Mouse (Mus musculus) heart, postnatal 0 days (tissue): ENCODE results near the gene Cers5. TPM values are rescaled to one million over a fixed set of nuclear protein-coding genes. Genes with fewer than 3 reads are reported as not detected.
A peak's percentile ranks its signal among the peaks of the same experiment; 100 is the strongest.

Experiments
- ATAC-seq: fragments of 200-750 bp; cut with Nextera tagmentation; 2 replicates; pipeline ENCODE4 v1.8.0; 2017; ENCODE audit warnings: low read depth, moderate number of reproducible peaks, moderate library complexity; ENCODE audit not compliant: insufficient read depth
- DNase-seq: peaks from one replicate; pipeline ENCODE4 v3.0.0-alpha.2; 2016; ENCODE audit warnings: low spot score
- H3K27ac ChIP-seq: fragments of 300-500 bp; sonication (generic); 2 replicates; pipeline ENCODE4 v1.5.1; 2014; ENCODE audit warnings: low read depth, mild to moderate bottlenecking
- H3K27me3 ChIP-seq: fragments of 300-500 bp; sonication (generic); 2 replicates; pipeline ENCODE4 v1.6.1; 2014; ENCODE audit warnings: low read length, mixed read lengths; ENCODE audit not compliant: control insufficient read depth, insufficient read depth
- H3K36me3 ChIP-seq: fragments of 300-500 bp; sonication (generic); replicated peaks from 2 replicates; pipeline ENCODE4 v1.6.1; 2014; ENCODE audit warnings: low read length, mixed read lengths; ENCODE audit not compliant: control insufficient read depth, insufficient read depth
- H3K4me1 ChIP-seq: fragments of 300-500 bp; sonication (generic); 2 replicates; pipeline ENCODE4 v1.6.1; 2014; ENCODE audit warnings: antibody characterized with exemption; ENCODE audit not compliant: control insufficient read depth, insufficient read depth
- H3K4me2 ChIP-seq: fragments of 300-500 bp; sonication (generic); 2 replicates; pipeline ENCODE4 v1.6.1; 2014; ENCODE audit warnings: low read depth, mild to moderate bottlenecking, low read length, moderate library complexity
- H3K4me3 ChIP-seq: fragments of 300-500 bp; sonication (generic); 2 replicates; pipeline ENCODE4 v1.5.1; 2014; ENCODE audit warnings: low read depth, low read length
- H3K9ac ChIP-seq: fragments of 300-500 bp; sonication (generic); replicated peaks from 2 replicates; pipeline ENCODE4 v1.6.1; 2014; ENCODE audit warnings: low read depth, low read length, mixed read lengths
- H3K9me3 ChIP-seq: fragments of 300-500 bp; sonication (generic); replicated peaks from 2 replicates; pipeline ENCODE4 v1.6.1; 2016; ENCODE audit warnings: low read length; ENCODE audit not compliant: control insufficient read depth
- CTCF ChIP-seq: IDR thresholded peaks from 2 replicates; pipeline ENCODE4 v1.5.1; 2016; ENCODE audit warnings: antibody characterized with exemption, control low read depth, low read depth
- EP300 ChIP-seq: IDR thresholded peaks from 2 replicates; pipeline ENCODE4 v1.6.1; 2016; ENCODE audit warnings: antibody characterized with exemption, low read depth
- WGBS: fragments of 180-500 bp; shearing (Covaris S2); extraction: QIAGEN DNeasy Blood & Tissue Kit; methylation state at CpG from one replicate; pipeline ENCODE4 v1.1.7; 2014; 5-methylcytosine and 5-hydroxymethylcytosine counted together
- polyA plus RNA-seq: library from polyadenylated mRNA; unstranded; fragments of >200 nt; fragmentation: Nextera tagmentation; extraction: Ambion mirVana; gene quantifications from 2 replicates; pipeline ENCODE4 v1.2.1, GENCODE M21; 2015
- total RNA-seq: library from RNA; depleted of rRNA; stranded (reverse); fragments of >200 nt; gene quantifications from 2 replicates; pipeline ENCODE4 v1.2.3, GENCODE M21; 2014; ENCODE audit warnings: low replicate concordance

Cers5 gene
- total and polyA plus RNA-seq, 2 experiments from 2014 or later: 37.4 to 58.7 TPM

DNA sequence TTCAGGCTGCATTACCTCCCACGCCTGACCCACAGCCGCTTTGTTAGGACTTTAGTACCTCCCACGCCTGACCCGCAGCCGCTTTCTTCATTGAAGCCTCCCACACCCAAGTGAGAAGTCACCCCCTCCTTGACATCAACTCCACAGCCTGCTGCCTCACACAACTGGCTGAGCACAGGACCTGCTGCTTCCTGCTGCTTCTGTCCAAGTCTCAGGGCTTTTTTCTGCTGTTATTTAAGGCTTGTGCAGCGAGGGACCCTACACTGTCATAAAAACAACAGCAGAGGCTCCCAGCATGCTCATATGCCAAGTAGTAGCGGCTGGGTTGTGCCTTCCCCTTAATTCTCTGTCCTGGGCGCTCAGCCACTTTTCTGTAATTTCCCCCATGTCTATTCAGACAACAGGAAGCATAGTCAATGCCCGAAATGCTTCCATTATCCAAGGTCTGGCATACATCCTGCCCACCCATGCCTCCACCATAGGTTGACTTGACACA, 15.0 kb upstream of the Cers5 start:
- Histone ChIP-seq H3K27me3 (no peaks in the 10 kb centered on the region), H3K4me2 (no peak overlapping the region), H3K9me3 (no peaks in the 10 kb centered on the region), H3K9ac (no peak overlapping the region), H3K27ac (peak overlapping the region; percentile 58), H3K4me1 (no peaks in the 10 kb centered on the region), H3K4me3 (no peak overlapping the region), H3K36me3 (peaks cover 43% of the 10 kb centered on the region)
- DNase-seq (no peak), ATAC-seq (peak; percentile 42)
- TF ChIP-seq CTCF (no peak), EP300 (0 out of 2 replicates have a peak, but pooled peaks have one; percentile 16)
- WGBS: 56% methylated on average over 9 of the region's 9 CpGs

DNA sequence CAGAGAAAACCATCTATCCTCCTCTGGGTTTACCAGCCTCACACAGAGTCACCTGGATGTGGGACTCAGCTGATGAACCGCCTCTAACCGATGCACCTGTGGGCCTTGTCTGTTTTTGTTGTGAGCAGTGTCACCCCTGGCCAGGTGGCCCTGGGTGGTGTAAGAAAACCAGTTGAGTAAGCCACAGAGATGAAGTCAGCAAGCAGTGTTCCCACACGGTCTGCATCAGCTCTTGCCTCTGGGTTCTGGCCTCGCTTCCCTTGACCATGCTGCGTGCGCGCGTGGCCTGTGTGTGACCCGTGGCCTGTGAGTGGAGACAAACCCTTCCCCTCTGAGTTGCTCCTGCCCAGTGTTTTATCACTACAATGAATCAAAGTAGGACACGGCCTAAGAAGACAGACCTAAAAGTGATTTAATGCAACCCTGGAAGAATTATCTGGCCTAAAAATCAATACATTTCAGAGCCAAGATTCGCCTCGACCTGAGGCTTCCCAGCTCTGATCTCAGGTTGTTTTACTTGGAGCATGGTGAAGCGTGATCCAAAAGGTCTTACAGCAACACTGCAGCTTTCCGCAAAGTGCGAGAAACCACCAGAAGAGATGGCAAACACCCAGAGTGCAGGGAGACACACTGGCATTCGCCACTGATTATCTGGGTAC, 6.1 kb upstream of the Cers5 start:
- H3K9me3 ChIP-seq: no peaks in the 10 kb centered on the region
- no peaks in the 10 kb centered on the region for H3K27me3 ChIP-seq
- DNase-seq: no peak
- H3K4me1 ChIP-seq: no peaks in the 10 kb centered on the region
- no peak for TF ChIP-seq CTCF
- TF ChIP-seq EP300: no peak
- no peak overlapping the region for H3K4me2 ChIP-seq
- ATAC-seq: no peak
- H3K36me3 ChIP-seq: peaks cover 42% of the 10 kb centered on the region
- no peak overlapping the region for H3K27ac ChIP-seq
- H3K9ac ChIP-seq: no peak overlapping the region
- no peak overlapping the region for H3K4me3 ChIP-seq
- WGBS: 89% methylated on average over 16 of the region's 16 CpGs

DNA sequence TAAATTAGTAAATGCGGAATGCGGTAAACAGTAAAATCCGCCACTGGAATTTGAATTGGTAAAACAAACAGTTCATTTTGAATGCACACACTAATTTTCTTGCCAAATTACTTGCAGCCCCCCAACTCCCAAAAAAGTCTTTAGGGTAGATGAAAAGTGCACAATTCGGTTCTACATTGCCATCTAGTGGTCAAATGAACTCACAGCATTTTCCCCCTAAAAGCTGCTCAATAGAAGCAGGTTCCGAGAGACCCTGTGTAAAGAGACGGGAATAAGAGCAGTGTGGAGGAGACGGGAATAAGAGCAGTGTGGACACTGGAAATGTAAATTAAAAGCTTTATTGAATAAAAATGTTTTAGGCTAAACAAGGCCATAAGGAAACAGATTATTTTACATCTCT, 5.5 kb upstream of the Cers5 start:
- DNase-seq: no peak
- TF ChIP-seq CTCF: peak; percentile 81
- TF ChIP-seq EP300: no peak
- no peak overlapping the region for H3K4me2 ChIP-seq
- WGBS: 33% methylated on average over 7 of the region's 7 CpGs
- no peaks in the 10 kb centered on the region for H3K27me3 ChIP-seq
- H3K9me3 ChIP-seq: no peaks in the 10 kb centered on the region
- H3K4me1 ChIP-seq: no peaks in the 10 kb centered on the region
- H3K9ac ChIP-seq: no peak overlapping the region
- H3K36me3 ChIP-seq: peaks cover 36% of the 10 kb centered on the region
- ATAC-seq: no peak
- no peak overlapping the region for H3K4me3 ChIP-seq
- H3K27ac ChIP-seq: no peak overlapping the region

DNA sequence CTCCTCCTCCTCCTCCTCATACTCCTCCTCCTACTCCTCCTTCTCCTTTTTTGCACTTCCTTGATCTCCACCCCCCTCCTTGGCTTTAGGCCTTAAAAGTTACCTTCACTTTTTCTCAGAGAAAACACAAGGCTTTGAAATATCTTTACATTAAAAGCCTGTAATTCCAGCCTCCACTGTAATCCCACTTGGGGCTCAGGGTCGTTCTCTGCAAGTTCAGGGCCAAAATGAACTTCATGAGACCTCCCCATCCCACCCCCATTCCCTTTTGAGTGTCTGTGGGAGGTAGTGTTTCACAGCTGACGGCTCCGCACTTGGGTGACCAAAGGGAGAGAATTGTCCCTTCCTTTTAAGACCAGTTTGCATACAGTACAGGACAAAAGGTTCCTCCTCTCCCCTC, 240 bp upstream of the Cers5 start:
- no peak for ATAC-seq
- no peak for TF ChIP-seq CTCF
- no peak for TF ChIP-seq EP300
- Histone ChIP-seq H3K4me1 (no peaks in the 10 kb centered on the region), H3K4me2 (peak overlapping the region; percentile 77), H3K9ac (no peak overlapping the region), H3K4me3 (no peak overlapping the region), H3K36me3 (no peaks in the 10 kb centered on the region), H3K27me3 (no peaks in the 10 kb centered on the region), H3K27ac (no peak overlapping the region), H3K9me3 (no peaks in the 10 kb centered on the region)
- no peak for DNase-seq
- WGBS: 47% methylated on average over 3 of the region's 3 CpGs

GRCm38 (mm10) chr15:99772277-99772880, 306 bp downstream of the Cers5 start:
- TF ChIP-seq EP300 (no peak), CTCF (no peak)
- peak overlapping the region; percentile 77 for H3K4me2 ChIP-seq
- H3K36me3 ChIP-seq: no peaks in the 10 kb centered on the region
- no peaks in the 10 kb centered on the region for H3K9me3 ChIP-seq
- no peaks in the 10 kb centered on the region for H3K4me1 ChIP-seq
- H3K27ac ChIP-seq: peak overlapping the region; percentile 81
- DNase-seq (peak; percentile 82), ATAC-seq (peak; percentile 94)
- no peaks in the 10 kb centered on the region for H3K27me3 ChIP-seq
- peak overlapping the region; percentile 73 for H3K4me3 ChIP-seq
- peak overlapping the region; percentile 73 for H3K9ac ChIP-seq
- under 1% methylated on average over 37 of the region's 41 CpGs for WGBS
